In the genomic region with DNA sequence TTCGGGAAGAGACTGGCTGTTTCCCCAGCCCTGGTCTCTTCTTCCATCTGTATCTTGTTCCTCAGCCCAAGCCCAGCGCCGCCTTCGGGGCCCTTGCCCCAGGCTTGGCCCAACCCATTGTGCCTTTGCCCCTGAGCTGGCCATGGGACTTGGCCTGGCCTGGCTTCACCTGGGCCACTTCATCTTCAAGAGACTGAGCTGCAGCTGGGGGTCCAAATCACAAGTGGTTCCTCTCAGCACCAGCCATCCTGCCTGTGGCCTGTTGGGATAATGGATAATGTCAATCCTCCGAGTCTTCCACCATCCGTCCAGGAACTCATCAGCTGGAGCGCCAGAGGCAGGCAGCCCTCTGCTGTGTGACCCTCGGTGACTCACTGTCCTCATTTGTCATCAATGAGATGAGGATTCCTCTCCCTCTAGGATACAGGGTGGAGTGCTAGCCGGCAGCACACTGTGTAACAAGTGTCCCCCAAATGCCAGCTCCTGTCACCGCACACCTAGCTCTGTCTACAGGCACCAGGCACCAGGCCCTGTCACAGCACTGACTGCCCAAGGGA, we compare ENCODE assay signal across 31 mouse cellular contexts. TPM values are rescaled to one million over a fixed set of nuclear protein-coding genes. Genes with fewer than 3 reads are reported as not detected.
DNase-seq lines count a peak whose midpoint lies in the region; ATAC-seq and TF ChIP-seq lines count a peak whose summit lies in the region.
"Had no signal": no experiment of that assay in that cellular context is flagged by ENCODE, and none has a peak within 500 bp of the region (broad histone marks: within the 10 kb centered on the region; RNA-seq: fewer than 3 reads in every experiment).

No protein-coding gene starts in this region.

- no peak for ATAC-seq in forebrain, postnatal 0 days
- no peak for ATAC-seq in liver, postnatal 0 days
- ATAC-seq in embryonic facial prominence, embryonic 15.5 days (ENCODE audit: insufficient number of reproducible peaks, low FRiP score, low TSS enrichment, low read depth), result no peak
- ATAC-seq in kidney, embryonic 16.5 days (ENCODE audit: low FRiP score, low TSS enrichment), result no peak
- ATAC-seq: activated CD4-positive, CD25-positive, alpha-beta regulatory T cell, adult 4 months; hindbrain, postnatal 0 days; intestine, postnatal 0 days had no signal

- DNase-seq in forebrain, embryonic 10.5 days (ENCODE audit: extremely low spot score, low spot score), result no peak
- DNase-seq in forebrain, postnatal 0 days, result no peak
- DNase-seq in liver, postnatal 0 days, result no peak
- DNase-seq in liver (no peak), 3T3-L1 (ENCODE audit: low read depth, low spot score) (peak; percentile 15)
- DNase-seq in right cerebral cortex, adult 18-20 months, result no peak
- DNase-seq: adrenal gland, postnatal 10 days; cerebellum, adult 11 months; gastrocnemius, postnatal 14 days; heart, postnatal 4 days; midbrain, embryonic 14.5 days; thymus, adult 18-20 months had no signal

- TF ChIP-seq CTCF in forebrain, postnatal 0 days (IDR thresholded peaks at IDR 0.05; ENCODE audit: low read depth), result no peak
- TF ChIP-seq CTCF in liver, postnatal 0 days (IDR thresholded peaks at IDR 0.05; ENCODE audit: low read depth), result no peak

- 88% methylated on average over 10 of the region's 10 CpGs for WGBS in forebrain, embryonic 10.5 days
- WGBS in forebrain, postnatal 0 days, result 88% methylated on average over 10 of the region's 10 CpGs
- WGBS in liver, postnatal 0 days (ENCODE audit: insufficient replicate concordance), result 85% methylated on average over 10 of the region's 10 CpGs
- 81% methylated on average over 10 of the region's 10 CpGs for whole genome bisulfite sequencing in embryonic facial prominence, embryonic 15.5 days
- WGBS in kidney, embryonic 16.5 days, result 84% methylated on average over 10 of the region's 10 CpGs

- H3K9me3 ChIP-seq in forebrain, embryonic 10.5 days, result no peaks in the 10 kb centered on the region
- no peaks in the 10 kb centered on the region for H3K9me3 ChIP-seq in forebrain, postnatal 0 days (ENCODE audit: low read length)
- no peaks in the 10 kb centered on the region for H3K9me3 ChIP-seq in liver, postnatal 0 days (ENCODE audit: low read length)
- H3K9me3 ChIP-seq in embryonic facial prominence, embryonic 15.5 days (replicated peaks), result no peaks in the 10 kb centered on the region
- no peaks in the 10 kb centered on the region for H3K9me3 ChIP-seq in kidney, embryonic 16.5 days (ENCODE audit: low read length)
- H3K9me3 ChIP-seq: embryonic facial prominence, embryonic 12.5 days; heart, embryonic 15.5 days had no signal

- H3K27me3 ChIP-seq in forebrain, embryonic 10.5 days (ENCODE audit: poor library complexity, severe bottlenecking), result no peaks in the 10 kb centered on the region
- no peaks in the 10 kb centered on the region for H3K27me3 ChIP-seq in forebrain, postnatal 0 days (ENCODE audit: insufficient read depth, low read length)
- H3K27me3 ChIP-seq in liver, postnatal 0 days (ENCODE audit: insufficient read depth, low read length), result no peaks in the 10 kb centered on the region
- no peaks in the 10 kb centered on the region for H3K27me3 ChIP-seq in embryonic facial prominence, embryonic 15.5 days
- H3K27me3 ChIP-seq in kidney, embryonic 16.5 days (ENCODE audit: insufficient read depth, low read length), result no peaks in the 10 kb centered on the region
- H3K27me3 ChIP-seq: embryonic facial prominence, embryonic 12.5 days; heart, embryonic 15.5 days had no signal

- H3K9ac ChIP-seq in forebrain, postnatal 0 days, result no peak overlapping the region
- H3K9ac ChIP-seq in liver, postnatal 0 days (replicated peaks), result no peak overlapping the region
- no peak overlapping the region for H3K9ac ChIP-seq in embryonic facial prominence, embryonic 15.5 days
- H3K9ac ChIP-seq in kidney, embryonic 16.5 days (replicated peaks; ENCODE audit: low read length), result no peak overlapping the region; the same call in 1 of the 2 replicates
- H3K9ac ChIP-seq: embryonic facial prominence, embryonic 12.5 days; heart, embryonic 15.5 days; liver, embryonic 14.5 days had no signal

- H3K4me2 ChIP-seq in forebrain, postnatal 0 days (ENCODE audit: low read depth), result no peak overlapping the region
- peak overlapping the region; percentile 60; the same call in 1 of the 2 replicates for H3K4me2 ChIP-seq in liver, postnatal 0 days (ENCODE audit: low read depth, low read length)
- no peak overlapping the region for H3K4me2 ChIP-seq in embryonic facial prominence, embryonic 15.5 days (replicated peaks)
- H3K4me2 ChIP-seq in kidney, embryonic 16.5 days (replicated peaks; ENCODE audit: low read depth, low read length), result no peak overlapping the region
- H3K4me2 ChIP-seq: embryonic facial prominence, embryonic 12.5 days; heart, embryonic 15.5 days had no signal

- H3K4me1 ChIP-seq in forebrain, embryonic 10.5 days, result peaks cover 39% of the 10 kb centered on the region
- H3K4me1 ChIP-seq in forebrain, postnatal 0 days (ENCODE audit: insufficient read depth), result no peaks in the 10 kb centered on the region
- peaks cover 34% of the 10 kb centered on the region for H3K4me1 ChIP-seq in liver, postnatal 0 days (ENCODE audit: insufficient read depth)
- H3K4me1 ChIP-seq in embryonic facial prominence, embryonic 15.5 days, result peaks cover 48% of the 10 kb centered on the region
- H3K4me1 ChIP-seq in kidney, embryonic 16.5 days (ENCODE audit: insufficient read depth, low read length), result peaks cover 41% of the 10 kb centered on the region

- peaks cover 35% of the 10 kb centered on the region for H3K36me3 ChIP-seq in forebrain, embryonic 10.5 days (replicated peaks)
- 0 out of 2 replicates have a peak, but pooled peaks cover 4% of the 10 kb centered on the region for H3K36me3 ChIP-seq in forebrain, postnatal 0 days (ENCODE audit: insufficient read depth)
- H3K36me3 ChIP-seq in liver, postnatal 0 days (replicated peaks; ENCODE audit: insufficient read depth, low read length), result peaks cover 18% of the 10 kb centered on the region
- peaks cover 12% of the 10 kb centered on the region; the same call in 1 of the 2 replicates for H3K36me3 ChIP-seq in embryonic facial prominence, embryonic 15.5 days
- peaks cover 19% of the 10 kb centered on the region for H3K36me3 ChIP-seq in kidney, embryonic 16.5 days (ENCODE audit: insufficient read depth, low read length)
- H3K36me3 ChIP-seq: G1E had no signal

- H3K4me3 ChIP-seq in forebrain, embryonic 10.5 days, result no peak overlapping the region
- H3K4me3 ChIP-seq in forebrain, postnatal 0 days (ENCODE audit: low read depth, low read length), result no peak overlapping the region
- 0 out of 2 replicates have a peak overlapping the region, but pooled peaks have one; percentile 15 for H3K4me3 ChIP-seq in liver, postnatal 0 days (ENCODE audit: low read depth, low read length)
- H3K4me3 ChIP-seq in embryonic facial prominence, embryonic 15.5 days (replicated peaks), result no peak overlapping the region
- no peak overlapping the region for H3K4me3 ChIP-seq in kidney, embryonic 16.5 days (ENCODE audit: low read length)
- H3K4me3 ChIP-seq: embryonic facial prominence, embryonic 12.5 days; heart, adult 2 months; heart, embryonic 15.5 days had no signal

- TF ChIP-seq EP300 in liver, postnatal 0 days (IDR thresholded peaks at IDR 0.05; ENCODE audit: low read depth), result no peak

- peak overlapping the region; percentile 53; the same call in 1 of the 2 replicates for H3K27ac ChIP-seq in forebrain, embryonic 10.5 days
- no peak overlapping the region for H3K27ac ChIP-seq in forebrain, postnatal 0 days (ENCODE audit: low read depth, low read length)
- 0 out of 2 replicates have a peak overlapping the region, but pooled peaks have one; percentile 92 for H3K27ac ChIP-seq in liver, postnatal 0 days (ENCODE audit: low read depth)
- H3K27ac ChIP-seq in embryonic facial prominence, embryonic 15.5 days (replicated peaks), result peak overlapping the region; percentile 80
- H3K27ac ChIP-seq in kidney, embryonic 16.5 days (ENCODE audit: low read length), result no peak overlapping the region
- H3K27ac ChIP-seq: heart, embryonic 15.5 days; hindbrain, postnatal 0 days; kidney, postnatal 0 days; liver, embryonic 14.5 days had no signal

RNA-seq across cellular contexts. Expression of a gene that starts 5.1 kb away (rescaled TPM):
- polyA plus RNA-seq in forebrain, embryonic 10.5 days (2016; fragmentation: Nextera tagmentation; extraction: Ambion mirVana), result 10.2 and 13.1 TPM in 2 replicates
- 3.5 and 6.1 TPM in 2 replicates for total RNA-seq in forebrain, postnatal 0 days (2014; rRNA removed)
- polyA plus RNA-seq in forebrain, postnatal 0 days (2015; fragmentation: Nextera tagmentation; extraction: Ambion mirVana), result 1.2 and 3.8 TPM in 2 replicates
- 4.6 and 5.2 TPM in 2 replicates for polyA plus RNA-seq in liver, postnatal 0 days (2015; fragmentation: Nextera tagmentation; extraction: Ambion mirVana)
- polyA plus RNA-seq in embryonic facial prominence, embryonic 15.5 days (2015; fragmentation: Nextera tagmentation; extraction: Ambion mirVana), result 7.5 and 9.6 TPM in 2 replicates
- 7.1 and 9.4 TPM in 2 replicates for polyA plus RNA-seq in kidney, embryonic 16.5 days (2015; fragmentation: Nextera tagmentation; extraction: Ambion mirVana)

RNA-seq across cellular contexts. Expression of a gene that starts 35.8 kb away (rescaled TPM):
- polyA plus RNA-seq in forebrain, embryonic 10.5 days (2016; fragmentation: Nextera tagmentation; extraction: Ambion mirVana), result not detected in 2 replicates
- not detected in 2 replicates for total RNA-seq in forebrain, postnatal 0 days (2014; rRNA removed)
- polyA plus RNA-seq in forebrain, postnatal 0 days (2015; fragmentation: Nextera tagmentation; extraction: Ambion mirVana), result not detected in 2 replicates
- polyA plus RNA-seq in liver, postnatal 0 days (2015; fragmentation: Nextera tagmentation; extraction: Ambion mirVana), result not detected in 2 replicates
- polyA plus RNA-seq in embryonic facial prominence, embryonic 15.5 days (2015; fragmentation: Nextera tagmentation; extraction: Ambion mirVana), result 0.31 and 0.39 TPM in 2 replicates
- not detected in 2 replicates for polyA plus RNA-seq in kidney, embryonic 16.5 days (2015; fragmentation: Nextera tagmentation; extraction: Ambion mirVana)
- total RNA-seq: common myeloid progenitor, adult 5-6 weeks; G1E; gastrocnemius, postnatal 14 days; heart, adult 2 months; heart, postnatal 4 days; hindbrain, postnatal 0 days; layer of hippocampus, postnatal 25 days; left cerebral cortex, postnatal 14 days had no signal
- polyA plus RNA-seq: embryonic facial prominence, embryonic 12.5 days; frontal cortex, adult 2 months; G1E; heart, adult 2 months; heart, embryonic 15.5 days; hindbrain, postnatal 0 days; intestine, postnatal 0 days; kidney, postnatal 0 days; liver, embryonic 14.5 days; midbrain, embryonic 14.5 days; myocyte; neural tube, embryonic 14.5 days; stomach, embryonic 14.5 days had no signal

RNA-seq across cellular contexts. Expression of a gene that starts 42.1 kb away (rescaled TPM):
- polyA plus RNA-seq in forebrain, embryonic 10.5 days (2016; fragmentation: Nextera tagmentation; extraction: Ambion mirVana), result not detected in 2 replicates
- total RNA-seq in forebrain, postnatal 0 days (2014; rRNA removed), result not detected in 2 replicates
- not detected in 2 replicates for polyA plus RNA-seq in forebrain, postnatal 0 days (2015; fragmentation: Nextera tagmentation; extraction: Ambion mirVana)
- not detected in 2 replicates for polyA plus RNA-seq in liver, postnatal 0 days (2015; fragmentation: Nextera tagmentation; extraction: Ambion mirVana)
- not detected in 2 replicates for polyA plus RNA-seq in embryonic facial prominence, embryonic 15.5 days (2015; fragmentation: Nextera tagmentation; extraction: Ambion mirVana)
- polyA plus RNA-seq in kidney, embryonic 16.5 days (2015; fragmentation: Nextera tagmentation; extraction: Ambion mirVana), result not detected in 2 replicates
- total RNA-seq: common myeloid progenitor, adult 5-6 weeks; G1E; gastrocnemius, postnatal 14 days; heart, postnatal 4 days; hindbrain, postnatal 0 days; layer of hippocampus, postnatal 25 days; left cerebral cortex, postnatal 14 days had no signal
- polyA plus RNA-seq: embryonic facial prominence, embryonic 12.5 days; frontal cortex, adult 2 months; G1E; heart, adult 2 months; heart, embryonic 15.5 days; hindbrain, postnatal 0 days; intestine, postnatal 0 days; kidney, postnatal 0 days; liver, embryonic 14.5 days; midbrain, embryonic 14.5 days; neural tube, embryonic 14.5 days; stomach, embryonic 14.5 days had no signal

RNA-seq across cellular contexts. Expression of a gene that starts 53.7 kb away (rescaled TPM):
- not detected in 2 replicates for polyA plus RNA-seq in forebrain, embryonic 10.5 days (2016; fragmentation: Nextera tagmentation; extraction: Ambion mirVana)
- not detected in 2 replicates for total RNA-seq in forebrain, postnatal 0 days (2014; rRNA removed)
- polyA plus RNA-seq in forebrain, postnatal 0 days (2015; fragmentation: Nextera tagmentation; extraction: Ambion mirVana), result not detected in 2 replicates
- 2.5 and 4.5 TPM in 2 replicates for polyA plus RNA-seq in liver, postnatal 0 days (2015; fragmentation: Nextera tagmentation; extraction: Ambion mirVana)
- polyA plus RNA-seq in embryonic facial prominence, embryonic 15.5 days (2015; fragmentation: Nextera tagmentation; extraction: Ambion mirVana), result 17.0 and 22.3 TPM in 2 replicates
- polyA plus RNA-seq in kidney, embryonic 16.5 days (2015; fragmentation: Nextera tagmentation; extraction: Ambion mirVana), result not detected in 2 replicates
- total RNA-seq: G1E; gastrocnemius, postnatal 14 days; heart, postnatal 4 days; hindbrain, postnatal 0 days; layer of hippocampus, postnatal 25 days; left cerebral cortex, postnatal 14 days had no signal
- polyA plus RNA-seq: activated CD4-positive, CD25-positive, alpha-beta regulatory T cell, adult 4 months; CD4-positive, CD25-positive, alpha-beta regulatory T cell, adult 4 months; embryonic facial prominence, embryonic 12.5 days; G1E; heart, embryonic 15.5 days; hindbrain, postnatal 0 days; intestine, postnatal 0 days; kidney, postnatal 0 days; liver, embryonic 14.5 days; midbrain, embryonic 14.5 days; myocyte; neural tube, embryonic 14.5 days; stomach, embryonic 14.5 days had no signal

Comparison
In these comparisons a context has a peak if more than half of its experiments do, and no peak if none do; other contexts are left out.
1. H3K27ac ChIP-seq: peak in forebrain, embryonic 10.5 days (single experiment), liver, postnatal 0 days (single experiment) and embryonic facial prominence, embryonic 15.5 days (single experiment); none in forebrain, postnatal 0 days (single experiment) and kidney, embryonic 16.5 days (single experiment).